Mouse (Mus musculus): ENCODE results near the gene Tspan18.

Tspan18 gene

DNA sequence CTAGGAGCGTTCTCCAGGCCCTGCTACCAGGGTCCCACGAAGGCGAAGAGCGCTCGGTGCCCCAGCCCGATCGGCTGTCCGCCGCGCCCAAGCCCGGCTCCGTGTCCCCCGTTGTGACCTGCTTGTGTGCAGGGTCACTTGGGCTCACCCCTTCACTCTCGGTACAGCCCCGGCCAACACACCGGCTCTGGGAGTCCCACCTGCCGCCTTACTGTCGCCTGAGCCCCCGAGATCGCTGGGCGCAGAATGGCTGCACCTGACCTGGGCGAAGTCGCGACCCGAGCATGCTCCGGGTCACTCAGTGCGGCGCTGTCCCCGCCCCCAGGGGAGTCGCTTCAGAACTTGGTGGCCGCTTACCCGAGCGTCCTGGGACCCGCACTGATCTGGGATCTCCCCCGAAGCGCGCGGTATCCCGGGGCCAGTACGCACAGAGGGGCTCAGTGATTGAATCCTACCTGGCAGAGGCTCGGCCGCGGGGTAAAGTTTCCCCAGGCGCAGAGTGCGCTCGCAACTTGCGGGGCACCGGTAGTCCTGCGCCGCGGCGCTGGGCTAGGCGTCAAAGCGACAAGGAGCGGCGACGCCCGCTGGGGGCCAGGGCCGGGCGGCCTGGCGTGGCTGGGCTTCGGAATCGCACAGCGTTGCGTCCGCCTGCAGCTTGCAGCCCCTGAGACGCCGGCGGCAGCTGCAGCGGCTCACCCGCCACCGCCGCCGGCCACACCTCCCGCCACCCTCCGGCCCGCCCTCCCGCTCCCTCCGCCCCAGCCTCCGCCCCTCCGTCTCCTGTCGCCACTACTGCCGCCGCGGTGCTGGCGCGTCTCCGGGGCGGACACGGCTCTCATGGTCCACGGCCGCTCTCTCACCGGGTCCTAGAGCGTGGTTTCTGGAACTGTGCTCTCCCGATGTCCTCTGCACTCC is at the start of gene Tspan18:
TSS of gene Tspan18 (minus strand) at position 689 of the 915 bp plus-strand sequence.
- in situ Hi-C loops (cut with MseI, MboI): loop anchor here in 1 of 2 experiments (5.0 kb wide), 1 partner anchor 102 kb away; no protein-coding TSS in a partner anchor

DNA sequence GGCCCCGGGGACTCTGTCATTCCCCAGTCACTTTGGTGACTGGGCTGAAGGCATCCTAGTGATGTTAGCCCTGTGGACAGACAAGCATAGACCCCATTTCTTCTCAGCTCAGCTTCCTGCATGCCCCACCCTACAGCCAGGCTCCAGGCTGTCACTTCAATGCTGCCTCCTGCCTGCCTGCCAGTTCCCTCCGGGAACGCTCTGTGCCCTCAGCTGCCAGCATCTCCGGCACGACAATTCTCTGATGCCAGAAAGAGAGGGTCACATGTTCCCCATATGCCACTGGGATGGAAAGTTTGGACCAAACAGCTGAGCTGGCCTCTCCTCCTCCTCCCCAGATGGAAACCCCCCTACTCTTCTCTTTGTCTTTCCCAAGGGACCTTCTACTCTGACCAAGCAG is 49.5 kb upstream of the Tspan18 start:
- in situ Hi-C loops (cut with MseI, MboI): no loop called here

- in situ Hi-C loops (cut with MseI, MboI): no loop called here
Measured at GRCm38 (mm10) chr2:93380680-93381089, 46.4 kb upstream of the Tspan18 start.

- in situ Hi-C loops (cut with MseI, MboI): no loop called here
Measured at GRCm38 (mm10) chr2:93377797-93378196, 43.5 kb upstream of the Tspan18 start.

DNA sequence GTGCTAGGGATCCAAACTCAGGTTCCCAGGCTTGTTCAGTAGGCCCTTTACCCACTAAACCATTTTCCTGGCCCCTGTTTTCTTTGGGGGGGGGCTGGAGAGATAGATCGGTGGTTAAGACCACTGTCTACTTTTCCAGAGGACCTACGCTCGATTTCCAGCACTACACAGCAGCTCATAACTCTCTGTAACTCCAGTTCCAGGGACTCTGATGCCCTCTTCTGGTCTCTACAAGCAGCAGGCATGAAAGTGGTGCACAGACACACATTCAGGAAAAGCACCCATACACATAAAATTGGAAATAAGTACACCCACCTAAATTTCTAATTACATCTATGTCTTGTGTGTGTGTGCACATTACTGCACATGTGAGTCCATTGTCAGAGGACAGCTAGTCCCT is 42.9 kb upstream of the Tspan18 start:
- in situ Hi-C loops (cut with MseI, MboI): no loop called here

DNA sequence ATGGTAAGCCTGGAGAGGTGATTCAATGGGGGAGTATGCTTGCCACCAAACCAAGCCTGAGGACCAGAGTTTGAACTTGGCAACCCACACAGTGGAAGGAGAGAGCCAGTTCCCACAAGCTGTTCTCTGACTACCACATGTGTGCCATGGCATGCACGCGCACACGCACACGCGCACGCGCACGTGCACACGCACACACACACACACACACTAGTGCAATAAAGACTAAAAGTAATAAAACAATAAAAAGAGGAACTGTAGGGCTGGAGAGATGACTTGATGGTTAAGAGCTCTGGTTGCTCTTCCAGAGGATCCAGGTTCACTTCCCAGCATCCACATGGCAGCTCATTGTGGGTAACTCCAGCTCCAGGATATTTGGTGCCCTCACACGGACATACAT is 38.6 kb upstream of the Tspan18 start:
- in situ Hi-C loops (cut with MseI, MboI): no loop called here

DNA sequence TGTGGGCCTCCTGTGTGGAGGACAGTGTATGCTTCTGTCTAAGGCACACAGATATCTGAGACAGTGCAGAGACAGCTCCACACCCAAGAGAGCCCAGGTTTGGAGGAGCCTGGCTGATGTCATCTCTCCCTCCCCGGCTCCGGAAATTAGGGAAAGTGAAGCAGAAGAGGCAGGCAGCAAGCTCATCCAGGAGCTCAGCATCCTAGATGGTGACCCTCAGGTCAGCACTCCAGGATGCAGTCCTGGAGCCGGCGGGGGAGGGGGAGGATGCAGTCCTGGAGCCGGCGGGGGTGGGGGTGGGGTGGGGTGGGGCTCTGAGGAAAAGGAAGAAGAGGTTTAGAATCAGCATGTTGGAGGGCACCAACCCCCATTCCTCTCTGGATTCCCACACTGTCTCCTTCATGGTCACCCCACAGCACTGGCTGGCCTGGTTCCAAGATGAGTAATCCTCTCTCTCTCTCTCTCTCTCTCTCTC is 37.8 kb upstream of the Tspan18 start:
- in situ Hi-C loops (cut with MseI, MboI): no loop called here

DNA sequence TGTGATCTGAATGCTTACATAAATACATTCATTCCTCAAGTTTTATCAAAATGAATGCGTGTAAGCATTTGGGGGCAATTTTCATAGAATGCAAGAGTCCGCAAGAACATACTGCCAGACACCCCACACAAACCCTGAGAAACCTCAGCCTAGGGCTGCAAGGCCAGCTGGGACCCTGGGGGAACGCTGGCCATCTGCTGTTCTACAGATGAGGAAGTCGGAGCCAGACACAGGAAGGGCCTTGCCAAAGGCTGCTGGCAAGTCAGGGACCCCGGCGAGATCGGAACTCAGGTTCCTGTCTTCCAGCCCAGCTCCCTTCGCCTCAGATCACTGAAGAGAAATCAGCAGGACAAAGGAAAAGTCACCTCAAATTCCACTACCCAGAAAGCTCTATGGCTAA is 34.6 kb upstream of the Tspan18 start:
- in situ Hi-C loops (cut with MseI, MboI): no loop called here

GRCm38 (mm10) chr2:93367962-93368361 is 33.7 kb upstream of the Tspan18 start:
- in situ Hi-C loops (cut with MseI, MboI): no loop called here

DNA sequence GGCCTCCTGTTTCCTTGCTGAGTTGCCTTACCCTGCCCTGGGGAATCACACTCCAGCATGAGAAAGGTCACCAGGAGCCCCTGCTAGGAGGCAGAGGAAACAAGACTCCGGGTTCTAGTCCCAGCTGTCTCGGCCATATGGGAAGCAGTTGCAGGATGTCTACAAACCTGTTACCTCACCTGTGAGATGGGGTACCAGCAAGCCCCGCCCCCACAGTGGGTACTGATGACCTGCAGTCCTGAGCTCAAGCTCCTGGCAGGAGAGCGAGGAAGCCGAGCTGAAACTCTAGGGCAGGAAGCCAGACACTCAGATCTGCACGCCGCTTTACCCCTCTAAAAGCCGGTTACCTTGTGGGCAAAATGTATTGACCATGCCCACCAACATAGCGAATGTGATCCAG is 31.1 kb upstream of the Tspan18 start:
- in situ Hi-C loops (cut with MseI, MboI): no loop called here

DNA sequence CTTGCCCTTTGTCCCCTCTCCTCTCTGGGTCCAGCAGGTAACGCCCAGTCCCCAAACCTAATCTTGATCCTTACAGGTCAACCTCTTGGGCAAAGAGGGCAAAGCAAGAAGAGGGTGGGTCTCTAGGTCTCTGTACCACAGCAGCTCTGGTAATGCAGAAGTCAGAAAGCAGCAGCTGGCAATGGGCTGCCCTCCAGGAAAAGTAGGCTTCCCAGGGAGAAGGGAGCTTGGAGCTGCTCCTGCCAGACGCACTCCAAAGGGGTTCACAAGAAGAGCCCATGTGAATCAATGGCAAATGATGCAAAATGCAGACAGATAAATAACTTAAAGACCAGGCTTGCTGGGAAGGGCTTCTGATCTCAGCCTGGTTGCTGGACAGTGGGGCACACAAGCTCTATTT is 30.6 kb upstream of the Tspan18 start:
- in situ Hi-C loops (cut with MseI, MboI): no loop called here

- in situ Hi-C loops (cut with MseI, MboI): no loop called here
Measured at GRCm38 (mm10) chr2:93361454-93361853, 27.1 kb upstream of the Tspan18 start.

DNA sequence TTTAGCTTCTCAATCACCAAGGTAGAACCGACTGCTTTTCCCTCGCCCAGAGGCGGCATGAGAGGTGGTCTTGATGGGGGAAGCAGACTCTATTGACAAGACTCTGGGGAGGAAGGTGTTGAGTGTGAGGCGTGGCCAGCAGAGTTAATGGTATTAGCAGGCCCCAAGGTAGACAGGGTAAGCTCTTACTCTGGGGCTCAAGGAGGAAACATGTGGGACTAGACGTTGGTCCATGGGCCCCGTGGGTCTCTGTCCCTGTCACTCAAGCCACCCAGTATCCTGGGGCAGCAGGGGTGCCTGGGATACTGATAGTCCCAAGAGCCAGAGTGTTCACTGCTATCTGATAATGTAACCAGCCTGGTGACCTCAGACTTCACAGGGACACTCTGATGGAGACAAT is 26.0 kb upstream of the Tspan18 start:
- in situ Hi-C loops (cut with MseI, MboI): no loop called here

GRCm38 (mm10) chr2:93357391-93357790 is 23.1 kb upstream of the Tspan18 start:
- in situ Hi-C loops (cut with MseI, MboI): no loop called here

DNA sequence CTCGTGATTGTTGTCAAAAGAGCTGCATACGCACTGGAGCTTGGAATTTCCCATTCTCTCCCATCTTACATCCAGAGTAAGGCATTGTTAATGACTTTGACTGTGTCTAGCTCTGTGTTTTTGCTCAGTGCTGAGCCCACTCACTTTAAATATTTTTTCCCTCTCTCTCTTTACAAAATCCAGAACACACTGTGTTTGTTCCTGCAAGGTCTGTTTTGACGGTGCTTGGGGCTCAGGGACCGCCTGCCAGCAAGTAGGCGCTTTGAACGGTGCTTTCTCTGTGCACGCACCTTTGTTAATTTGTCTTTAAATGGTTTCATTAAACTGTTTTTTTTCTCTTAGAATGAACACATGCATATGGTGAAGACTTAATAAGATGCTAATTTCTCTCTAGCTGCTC is 21.5 kb upstream of the Tspan18 start:
- in situ Hi-C loops (cut with MseI, MboI): no loop called here

DNA sequence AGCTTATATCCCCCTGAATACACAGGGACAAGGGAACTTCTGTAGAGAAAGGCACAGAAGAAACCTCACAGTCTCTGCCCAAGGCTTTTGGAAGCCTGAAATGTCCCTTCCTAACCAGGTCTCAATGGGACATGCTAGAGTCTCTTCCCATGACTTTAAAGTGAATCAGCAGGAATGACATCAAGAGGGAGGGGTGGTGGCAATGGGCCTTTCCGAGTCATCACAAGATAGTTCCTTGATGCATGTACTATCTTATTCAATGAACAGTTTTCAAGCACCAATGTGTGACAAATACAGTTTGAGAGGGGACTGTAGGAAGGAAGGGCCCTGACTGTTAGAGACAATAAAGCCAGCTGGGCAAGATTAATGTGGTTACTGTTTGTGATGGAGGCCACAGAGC is 20.3 kb upstream of the Tspan18 start:
- in situ Hi-C loops (cut with MseI, MboI): no loop called here

DNA sequence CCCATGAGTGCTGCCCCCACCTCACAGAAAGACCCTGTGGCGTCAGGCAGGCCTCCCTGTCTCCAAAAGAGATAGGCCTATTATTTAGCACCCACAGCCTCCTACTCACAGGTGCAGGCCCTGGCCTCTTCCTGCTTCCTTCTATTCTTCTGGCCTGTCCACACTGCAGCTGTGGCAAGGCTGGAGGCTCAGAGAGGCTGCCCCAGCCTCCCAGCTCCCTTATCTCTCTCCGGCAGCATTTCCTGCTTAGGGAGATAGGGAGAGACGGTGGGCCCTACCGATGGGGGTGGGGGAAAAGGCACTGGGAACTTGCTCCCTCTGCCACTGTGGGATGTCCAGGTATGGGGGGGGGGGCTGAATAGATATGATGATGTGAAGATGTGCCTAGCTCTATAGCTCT is 19.4 kb upstream of the Tspan18 start:
- in situ Hi-C loops (cut with MseI, MboI): no loop called here

- in situ Hi-C loops (cut with MseI, MboI): no loop called here
Measured at GRCm38 (mm10) chr2:93352915-93353685, 18.8 kb upstream of the Tspan18 start.

DNA sequence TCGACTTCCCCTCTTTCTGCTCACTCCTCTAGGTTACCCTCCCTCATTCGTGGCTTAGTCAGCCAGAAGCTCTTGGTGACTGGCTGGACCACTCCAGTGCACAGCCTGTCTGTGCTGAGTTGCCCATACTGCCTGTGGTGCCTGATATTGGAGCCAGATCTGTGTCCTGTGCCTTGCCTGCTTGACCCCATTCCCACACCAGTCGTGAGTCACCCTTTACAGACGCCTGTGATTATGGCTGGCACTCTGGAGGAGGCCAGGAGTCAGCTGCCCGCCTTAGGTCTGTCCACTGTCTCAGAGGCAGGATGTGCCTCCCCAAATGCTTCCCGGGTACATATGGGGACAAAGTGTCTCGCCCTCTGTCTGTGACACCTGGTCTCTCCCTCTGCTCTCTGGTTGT is 17.0 kb upstream of the Tspan18 start:
- in situ Hi-C loops (cut with MseI, MboI): no loop called here

- in situ Hi-C loops (cut with MseI, MboI): no loop called here
Measured at GRCm38 (mm10) chr2:93347018-93347417, 12.7 kb upstream of the Tspan18 start.

- in situ Hi-C loops (cut with MseI, MboI): no loop called here
Measured at GRCm38 (mm10) chr2:93346609-93347008, 12.3 kb upstream of the Tspan18 start.

GRCm38 (mm10) chr2:93345663-93346268 is 11.5 kb upstream of the Tspan18 start:
- in situ Hi-C loops (cut with MseI, MboI): no loop called here
